Mouse (Mus musculus): Measurements from ENCODE around the gene Crtap.

Gene Crtap

GRCm38 (mm10) chr9:114389905-114390748 lies at the start of gene Crtap:
Gene Crtap (minus strand): TSS chr9:114390675.
- peak; percentile 75 for DNase-seq (ENCODE audit: extremely low spot score, low spot score)

- DNase-seq (ENCODE audit: extremely low spot score, low spot score): no peak
Measured at GRCm38 (mm10) chr9:114435668-114436067, 45.2 kb upstream of the Crtap start.

GRCm38 (mm10) chr9:114428103-114428834 lies 37.8 kb upstream of the Crtap start:
- DNase-seq (ENCODE audit: extremely low spot score, low spot score): no peak

GRCm38 (mm10) chr9:114427425-114427824 lies 37.0 kb upstream of the Crtap start:
- DNase-seq (ENCODE audit: extremely low spot score, low spot score): no peak

- DNase-seq (ENCODE audit: extremely low spot score, low spot score): no peak
Measured at GRCm38 (mm10) chr9:114426201-114426600, 35.7 kb upstream of the Crtap start.

- no peak for DNase-seq (ENCODE audit: extremely low spot score, low spot score)
Measured at GRCm38 (mm10) chr9:114425576-114425975, 35.1 kb upstream of the Crtap start.

- no peak for DNase-seq (ENCODE audit: extremely low spot score, low spot score)
Measured at GRCm38 (mm10) chr9:114421797-114422196, 31.3 kb upstream of the Crtap start.

GRCm38 (mm10) chr9:114421045-114421444 lies 30.6 kb upstream of the Crtap start:
- no peak for DNase-seq (ENCODE audit: extremely low spot score, low spot score)

GRCm38 (mm10) chr9:114420443-114420842 lies 30.0 kb upstream of the Crtap start:
- no peak for DNase-seq (ENCODE audit: extremely low spot score, low spot score)

GRCm38 (mm10) chr9:114418187-114418586 lies 27.7 kb upstream of the Crtap start:
- peak; percentile 54 for DNase-seq (ENCODE audit: extremely low spot score, low spot score)

GRCm38 (mm10) chr9:114416646-114417517 lies 26.4 kb upstream of the Crtap start:
- no peak for DNase-seq (ENCODE audit: extremely low spot score, low spot score)

GRCm38 (mm10) chr9:114415701-114416100 lies 25.2 kb upstream of the Crtap start:
- DNase-seq (ENCODE audit: extremely low spot score, low spot score): peak; percentile 63

- no peak for DNase-seq (ENCODE audit: extremely low spot score, low spot score)
Measured at GRCm38 (mm10) chr9:114413866-114414265, 23.4 kb upstream of the Crtap start.

GRCm38 (mm10) chr9:114412406-114412805 lies 21.9 kb upstream of the Crtap start:
- DNase-seq (ENCODE audit: extremely low spot score, low spot score): no peak

GRCm38 (mm10) chr9:114411295-114411694 lies 20.8 kb upstream of the Crtap start:
- no peak for DNase-seq (ENCODE audit: extremely low spot score, low spot score)

- DNase-seq (ENCODE audit: extremely low spot score, low spot score): no peak
Measured at GRCm38 (mm10) chr9:114410313-114410862, 19.9 kb upstream of the Crtap start.

- no peak for DNase-seq (ENCODE audit: extremely low spot score, low spot score)
Measured at GRCm38 (mm10) chr9:114407676-114408075, 17.2 kb upstream of the Crtap start.

- DNase-seq (ENCODE audit: extremely low spot score, low spot score): no peak
Measured at GRCm38 (mm10) chr9:114401685-114402080, 11.2 kb upstream of the Crtap start.

- peak; percentile 97 for DNase-seq (ENCODE audit: extremely low spot score, low spot score)
Measured at GRCm38 (mm10) chr9:114400949-114401684, 10.6 kb upstream of the Crtap start, which contains the start of the genes Glb1 and Tmppe. Gene Glb1 (plus strand): TSS chr9:114401076. Gene Tmppe (plus strand): TSS chr9:114401105.

- DNase-seq (ENCODE audit: extremely low spot score, low spot score): no peak
Measured at GRCm38 (mm10) chr9:114400588-114400948, 10.1 kb upstream of the Crtap start.
